Mouse (Mus musculus) limb, embryonic 14.5 days (tissue): Measurements from ENCODE around the gene Ncoa1. TPM values are rescaled to one million over a fixed set of nuclear protein-coding genes. Genes with fewer than 3 reads are reported as not detected.

Experiments used
- ATAC-seq: fragments of 200-750 bp; cut with Nextera tagmentation; 2 replicates; pipeline ENCODE4 v1.8.0; 2017; ENCODE audit warnings: low read depth, moderate number of reproducible peaks, moderate TSS enrichment; ENCODE audit not compliant: low FRiP score
- DNase-seq: peaks from one replicate; pipeline ENCODE4 v3.0.0-alpha.2; 2015; ENCODE audit warnings: low spot score
- H3K27ac ChIP-seq: fragments of 300-500 bp; sonication (generic); replicated peaks from 2 replicates; pipeline ENCODE4 v1.5.1; 2014; ENCODE audit warnings: low read depth, mild to moderate bottlenecking, low read length, moderate library complexity, mixed read lengths
- H3K27me3 ChIP-seq: fragments of 300-500 bp; sonication (generic); 2 replicates; pipeline ENCODE4 v1.6.1; 2014; ENCODE audit warnings: low read length, mixed read lengths; ENCODE audit not compliant: control insufficient read depth, insufficient read depth
- H3K36me3 ChIP-seq: fragments of 300-500 bp; sonication (generic); 2 replicates; pipeline ENCODE4 v1.6.1; 2014; ENCODE audit warnings: mild to moderate bottlenecking, low read length, moderate library complexity, mixed read lengths; ENCODE audit not compliant: control insufficient read depth, insufficient read depth
- H3K4me1 ChIP-seq: fragments of 300-500 bp; sonication (generic); 2 replicates; pipeline ENCODE4 v1.6.1; 2014; ENCODE audit warnings: antibody characterized with exemption, low read length, mixed read lengths; ENCODE audit not compliant: control insufficient read depth, insufficient read depth
- H3K4me2 ChIP-seq: fragments of 300-500 bp; sonication (generic); replicated peaks from 2 replicates; pipeline ENCODE4 v1.6.1; 2014; ENCODE audit warnings: low read depth, mild to moderate bottlenecking, low read length, moderate library complexity; ENCODE audit not compliant: severe bottlenecking
- H3K4me3 ChIP-seq: fragments of 300-500 bp; sonication (generic); replicated peaks from 2 replicates; pipeline ENCODE4 v1.5.1; 2014; ENCODE audit warnings: low read length
- H3K9ac ChIP-seq: fragments of 300-500 bp; sonication (generic); 2 replicates; pipeline ENCODE4 v1.6.1; 2014; ENCODE audit warnings: mild to moderate bottlenecking, low read depth, low read length, moderate library complexity; ENCODE audit not compliant: severe bottlenecking
- H3K9me3 ChIP-seq: fragments of 300-500 bp; sonication (generic); 2 replicates; pipeline ENCODE4 v1.6.1; 2016; ENCODE audit warnings: low read length; ENCODE audit not compliant: control insufficient read depth
- POLR2A ChIP-seq: fragments of 200-500 bp; IDR thresholded peaks from 2 replicates; pipeline ENCODE4 v1.8.0; 2012; ENCODE audit warnings: inconsistent platforms, mild to moderate bottlenecking, moderate library complexity, borderline replicate concordance; ENCODE audit not compliant: insufficient read depth, insufficient read length; ENCODE audit errors: extremely low read depth
- WGBS: fragments of 180-500 bp; shearing (Covaris S2); extraction: QIAGEN DNeasy Blood & Tissue Kit; methylation state at CpG from one replicate; pipeline ENCODE4 v1.1.7; 2014; 5-methylcytosine and 5-hydroxymethylcytosine counted together
- polyA plus RNA-seq, 2 experiments: library from polyadenylated mRNA; depleted of rRNA in 1 of 2; stranded (reverse) in 1 of 2; unstranded in 1 of 2; fragments of >200 nt; fragmentation: Nextera tagmentation in 1 of 2; extraction: Ambion mirVana in 1 of 2; gene quantifications; 2 replicates each; pipeline versions ENCODE4 v1.2.1 to v1.2.3; 2012 to 2014

Ncoa1 gene
- polyA plus RNA-seq, 2 experiments = 26.3 to 26.9 TPM

- Histone ChIP-seq H3K9me3 (no peaks in the 10 kb centered on the region), H3K4me3 (no peak overlapping the region), H3K4me2 (no peak overlapping the region), H3K4me1 (no peaks in the 10 kb centered on the region), H3K9ac (no peak overlapping the region), H3K27me3 (no peaks in the 10 kb centered on the region), H3K27ac (no peak overlapping the region), H3K36me3 (no peaks in the 10 kb centered on the region)
- no peak for DNase-seq
- 68% methylated on average over 2 of the region's 2 CpGs for whole genome bisulfite sequencing
- no peak for ATAC-seq
- TF ChIP-seq POLR2A = no peak
Measured at GRCm38 (mm10) chr12:4503673-4504326, 26.8 kb upstream of the Ncoa1 start.

GRCm38 (mm10) chr12:4501916-4502315 lies 24.9 kb upstream of the Ncoa1 start:
- TF ChIP-seq POLR2A = no peak
- Histone ChIP-seq H3K4me3 (no peak overlapping the region), H3K4me1 (no peaks in the 10 kb centered on the region), H3K4me2 (no peak overlapping the region), H3K36me3 (no peaks in the 10 kb centered on the region), H3K9ac (no peak overlapping the region), H3K27ac (no peak overlapping the region), H3K9me3 (no peaks in the 10 kb centered on the region), H3K27me3 (no peaks in the 10 kb centered on the region)
- 48% methylated on average over 3 of the region's 3 CpGs for WGBS
- no peak for ATAC-seq
- DNase-seq = no peak

- Histone ChIP-seq H3K27me3 (no peaks in the 10 kb centered on the region), H3K4me1 (no peaks in the 10 kb centered on the region), H3K9me3 (no peaks in the 10 kb centered on the region), H3K4me2 (no peak overlapping the region), H3K4me3 (no peak overlapping the region), H3K36me3 (no peaks in the 10 kb centered on the region), H3K27ac (no peak overlapping the region), H3K9ac (no peak overlapping the region)
- ATAC-seq (no peak), DNase-seq (no peak)
- TF ChIP-seq POLR2A = no peak
- WGBS = 97% methylated on average over 4 of the region's 4 CpGs
Measured at GRCm38 (mm10) chr12:4500516-4500915, 23.5 kb upstream of the Ncoa1 start.

- Histone ChIP-seq H3K9me3 (no peaks in the 10 kb centered on the region), H3K27me3 (no peaks in the 10 kb centered on the region), H3K4me3 (no peak overlapping the region), H3K36me3 (no peaks in the 10 kb centered on the region), H3K9ac (no peak overlapping the region), H3K27ac (no peak overlapping the region), H3K4me2 (no peak overlapping the region), H3K4me1 (no peaks in the 10 kb centered on the region)
- ATAC-seq = no peak
- no peak for TF ChIP-seq POLR2A
- no peak for DNase-seq
- WGBS = 71% methylated on average over 3 of the region's 3 CpGs
Measured at GRCm38 (mm10) chr12:4499651-4500175, 22.7 kb upstream of the Ncoa1 start.

- Histone ChIP-seq H3K27me3 (no peaks in the 10 kb centered on the region), H3K4me3 (no peak overlapping the region), H3K4me2 (no peak overlapping the region), H3K9ac (no peak overlapping the region), H3K4me1 (no peaks in the 10 kb centered on the region), H3K27ac (no peak overlapping the region), H3K9me3 (no peaks in the 10 kb centered on the region), H3K36me3 (no peaks in the 10 kb centered on the region)
- no peak for ATAC-seq
- no peak for DNase-seq
- WGBS = 80% methylated on average over 6 of the region's 6 CpGs
- no peak for TF ChIP-seq POLR2A
Measured at GRCm38 (mm10) chr12:4488411-4488810, 11.4 kb upstream of the Ncoa1 start.
